Mouse (Mus musculus) CH12.LX (cell line): ENCODE measurements around the gene Megf11. TPM values are rescaled to one million over a fixed set of nuclear protein-coding genes. Genes with fewer than 3 reads are reported as not detected.

Source experiments
- DNase-seq: peaks from one replicate; pipeline ENCODE4 v3.0.0-alpha.2; 2013; ENCODE audit errors: extremely low read depth
- H3K27ac ChIP-seq: 2 replicates; pipeline ENCODE4 v1.5.1; 2012; ENCODE audit warnings: low read depth, mild to moderate bottlenecking, control low read depth, moderate library complexity; ENCODE audit not compliant: insufficient read depth
- H3K27me3 ChIP-seq: replicated peaks from 2 replicates; pipeline ENCODE3; 2012; ENCODE audit warnings: inconsistent platforms
- H3K36me3 ChIP-seq, 2 experiments: replicated peaks in 1 of 2; 2 replicates each; pipeline versions ENCODE3 to v1.6.1; 2012; ENCODE audit warnings: inconsistent platforms in 1 of 2, low read length in 1 of 2, mild to moderate bottlenecking in 1 of 2, mixed read lengths in 1 of 2, moderate library complexity in 1 of 2; ENCODE audit not compliant: control insufficient read depth in 1 of 2, insufficient read depth in 1 of 2
- H3K4me1 ChIP-seq, 2 experiments: 2 replicates each; pipeline ENCODE4 v1.6.1; 2012; ENCODE audit warnings: inconsistent platforms in 1 of 2, moderate library complexity in 1 of 2; ENCODE audit not compliant: insufficient read depth in 2 of 2, control insufficient read depth in 1 of 2
- H3K4me2 ChIP-seq: 2 replicates; pipeline ENCODE4 v1.6.1; 2012; ENCODE audit warnings: low read depth, mild to moderate bottlenecking, control low read depth; ENCODE audit not compliant: poor library complexity, insufficient read depth, severe bottlenecking
- H3K4me3 ChIP-seq, 3 experiments: fragments of 150-350 bp in 1 of 3; sonication (generic) in 1 of 3; replicated peaks in 1 of 3; 2 replicates each; pipeline versions ENCODE3 to v1.5.1; 2011 to 2012; ENCODE audit warnings: low read depth in 2 of 3, low read length in 2 of 3, mild to moderate bottlenecking in 2 of 3, moderate library complexity in 2 of 3, control low read depth in 1 of 3, improper control_type of control experiment in 1 of 3, inconsistent platforms in 1 of 3, mixed read lengths in 1 of 3; ENCODE audit not compliant: poor library complexity in 1 of 3
- H3K79me2 ChIP-seq: replicated peaks from 2 replicates; pipeline ENCODE4 v1.6.1; 2012; ENCODE audit warnings: mild to moderate bottlenecking, moderate library complexity; ENCODE audit not compliant: control insufficient read depth, poor library complexity, insufficient read depth, severe bottlenecking; ENCODE audit errors: extremely low read depth
- H3K9ac ChIP-seq: 2 replicates; pipeline ENCODE4 v1.6.1; 2012; ENCODE audit warnings: low read depth, mild to moderate bottlenecking, control low read depth, moderate library complexity; ENCODE audit not compliant: insufficient read depth
- H3K9me3 ChIP-seq: replicated peaks from 2 replicates; pipeline ENCODE3; 2012; ENCODE audit warnings: low read length, inconsistent platforms, mixed read lengths
- BHLHE40 ChIP-seq: IDR thresholded peaks from 2 replicates; pipeline ENCODE4 v1.6.1; 2011; ENCODE audit warnings: mild to moderate bottlenecking, low read depth, low read length, improper control_type of control experiment
- CHD2 ChIP-seq: IDR thresholded peaks from 2 replicates; pipeline ENCODE4 v1.6.1; 2011; ENCODE audit warnings: low read length, improper control_type of control experiment
- CTCF ChIP-seq, 2 experiments: IDR thresholded peaks in 1 of 2; conservative IDR thresholded peaks in 1 of 2; 2 replicates each; pipeline ENCODE4 v1.5.1; 2011 to 2012; ENCODE audit warnings: low read depth in 2 of 2, low read length in 2 of 2, improper control_type of control experiment in 1 of 2, inconsistent platforms in 1 of 2, mild to moderate bottlenecking in 1 of 2, moderate library complexity in 1 of 2
- E2F4 ChIP-seq: IDR thresholded peaks from 2 replicates; pipeline ENCODE4 v1.6.1; 2011; ENCODE audit warnings: low read depth, low read length, improper control_type of control experiment; ENCODE audit not compliant: insufficient replicate concordance
- ELF1 ChIP-seq: IDR thresholded peaks from 2 replicates; pipeline ENCODE4 v1.6.1; 2014; ENCODE audit warnings: low read depth, mild to moderate bottlenecking, inconsistent platforms, low read length, improper control_type of control experiment
- EP300 ChIP-seq: IDR thresholded peaks from 2 replicates; pipeline ENCODE4 v1.6.1; 2011; ENCODE audit warnings: low read length, improper control_type of control experiment
- HCFC1 ChIP-seq: IDR thresholded peaks from 2 replicates; pipeline ENCODE4 v1.6.1; 2012; ENCODE audit warnings: low read depth, mild to moderate bottlenecking, inconsistent platforms, low read length, improper control_type of control experiment
- IRF4 ChIP-seq: IDR thresholded peaks from 2 replicates; pipeline ENCODE4 v1.6.1; 2014; ENCODE audit warnings: low read depth, mild to moderate bottlenecking, inconsistent platforms, low read length, improper control_type of control experiment
- KAT2A ChIP-seq: IDR thresholded peaks from 2 replicates; pipeline ENCODE4 v1.6.1; 2012; ENCODE audit warnings: low read length, improper control_type of control experiment, inconsistent platforms; ENCODE audit not compliant: insufficient replicate concordance
- MAFK ChIP-seq: IDR thresholded peaks from 2 replicates; pipeline ENCODE4 v1.6.1; 2011; ENCODE audit warnings: low read length, improper control_type of control experiment; ENCODE audit not compliant: insufficient replicate concordance
- MAZ ChIP-seq: IDR thresholded peaks from 2 replicates; pipeline ENCODE4 v1.6.1; 2012; ENCODE audit warnings: low read depth, mild to moderate bottlenecking, inconsistent platforms, low read length, improper control_type of control experiment, moderate library complexity
- MXI1 ChIP-seq: IDR thresholded peaks from 2 replicates; pipeline ENCODE4 v1.6.1; 2011; ENCODE audit warnings: mild to moderate bottlenecking, low read depth, low read length, improper control_type of control experiment
- MYC ChIP-seq: IDR thresholded peaks from 2 replicates; pipeline ENCODE4 v1.6.1; 2011; ENCODE audit warnings: low read depth, mild to moderate bottlenecking, improper control_type of control experiment, low read length
- NELFE ChIP-seq: IDR thresholded peaks from 2 replicates; pipeline ENCODE4 v1.6.1; 2011; ENCODE audit warnings: low read depth, low read length, improper control_type of control experiment
- POLR2A ChIP-seq: IDR thresholded peaks from 2 replicates; pipeline ENCODE4 v1.6.1; 2011; ENCODE audit warnings: low read depth, mild to moderate bottlenecking, improper control_type of control experiment, low read length
- POLR2AphosphoS2 ChIP-seq: IDR thresholded peaks from 2 replicates; pipeline ENCODE4 v1.6.1; 2011; ENCODE audit warnings: low read depth, low read length, improper control_type of control experiment
- RAD21 ChIP-seq: IDR thresholded peaks from 2 replicates; pipeline ENCODE4 v1.6.1; 2011; ENCODE audit warnings: low read depth, mild to moderate bottlenecking, low read length, improper control_type of control experiment, moderate library complexity
- SMC3 ChIP-seq: IDR thresholded peaks from 2 replicates; pipeline ENCODE4 v1.6.1; 2011; ENCODE audit warnings: low read depth, low read length, improper control_type of control experiment
- TCF12 ChIP-seq: IDR thresholded peaks from 2 replicates; pipeline ENCODE4 v1.6.1; 2014; ENCODE audit warnings: low read depth, mild to moderate bottlenecking, inconsistent platforms, low read length, improper control_type of control experiment
- UBTF ChIP-seq: IDR thresholded peaks from 2 replicates; pipeline ENCODE4 v1.6.1; 2012; ENCODE audit warnings: low read depth, mild to moderate bottlenecking, inconsistent platforms, low read length, improper control_type of control experiment, moderate library complexity
- USF1 ChIP-seq: IDR thresholded peaks from 2 replicates; pipeline ENCODE4 v1.6.1; 2014; ENCODE audit warnings: low read depth, mild to moderate bottlenecking, inconsistent platforms, low read length, improper control_type of control experiment
- USF2 ChIP-seq: conservative IDR thresholded peaks from 2 replicates; pipeline ENCODE4 v1.6.1; 2011; ENCODE audit warnings: low read depth, low read length, improper control_type of control experiment
- ZC3H11A ChIP-seq: IDR thresholded peaks from 2 replicates; pipeline ENCODE4 v1.6.1; 2012; ENCODE audit warnings: low read depth, mild to moderate bottlenecking, inconsistent platforms, low read length, improper control_type of control experiment
- ZNF384 ChIP-seq: IDR thresholded peaks from 2 replicates; pipeline ENCODE4 v1.6.1; 2012; ENCODE audit warnings: low read depth, low read length, improper control_type of control experiment, inconsistent platforms
- dilution Hi-C: fragments of 300-500 bp; cut with MboI; formaldehyde crosslinking; loops from 2 replicates; pipeline ENCODE4 v1.14.3; 2020; ENCODE audit warnings: low sequenced_read_pairs; ENCODE audit not compliant: extremely low pct_unique_long_range_greater_than_20kb, extremely low pct_ligation_motif_present
- in situ Hi-C: fragments of 300-500 bp; cut with MboI; formaldehyde crosslinking; loops from 3 replicates; pipeline ENCODE4 v1.14.3; 2019; ENCODE audit warnings: low sequenced_read_pairs, low pct_ligation_motif_present, low pct_unique_long_range_greater_than_20kb, mixed read lengths
- polyA plus RNA-seq: library from polyadenylated mRNA; unstranded; fragments of >175 nt; gene quantifications from 2 replicates; pipeline ENCODE4 v1.2.1, GENCODE M21; 2012; ENCODE audit warnings: low read depth; ENCODE audit not compliant: insufficient read length
- total RNA-seq, 2 experiments: library from RNA; depleted of rRNA; stranded (reverse); fragments of 300-350 nt in 1 of 2; fragments of >200 nt in 1 of 2; gene quantifications; 2 replicates each; pipeline ENCODE4 v1.2.3; 2012 to 2014

Megf11 gene
- total and polyA plus RNA-seq, 3 experiments: 0.04 to 0.59 TPM; not detected in 1

- Histone ChIP-seq H3K4me2 (no peak overlapping the region), H3K4me3 (no peak overlapping the region), H3K27me3 (peaks cover 7% of the 10 kb centered on the region), H3K79me2 (no peaks in the 10 kb centered on the region), H3K36me3 (no peaks in the 10 kb centered on the region), H3K4me1 (peaks cover 0 to 9% of the 10 kb centered on the region in 2 experiments; a peak in 2 of 4 replicates), H3K9me3 (no peaks in the 10 kb centered on the region), H3K9ac (no peak overlapping the region), H3K27ac (no peak overlapping the region)
- dilution Hi-C loops: no loop called here
- in situ Hi-C loops: loop anchor here (5.0 kb wide), 1 partner anchor 295 kb away; no protein-coding TSS in a partner anchor
- TF ChIP-seq RAD21 (peak; percentile 24), CTCF (conservative IDR thresholded peaks at IDR 0.05 in 1 of 2, IDR thresholded peaks at IDR 0.05 in 1 of 2; ENCODE audit: low read depth in 2 of 2, low read length in 2 of 2) (peak in 1 of 2 experiments; percentile 61; a peak in 2 of 4 replicates), CHD2 (no peak), ZNF384 (peak; percentile 61), SMC3 (peak; percentile 36), POLR2A (no peak)
- DNase-seq: peak; percentile 75
These were observed 11.7 kb downstream of the Megf11 start for GRCm38 (mm10) chr9:64397108-64397507.

GRCm38 (mm10) chr9:64399121-64399520 is 13.7 kb downstream of the Megf11 start:
- no peak overlapping the region for H3K9ac ChIP-seq
- DNase-seq: no peak
- no peaks in the 10 kb centered on the region for H3K36me3 ChIP-seq
- H3K9me3 ChIP-seq: no peaks in the 10 kb centered on the region
- H3K27ac ChIP-seq: no peak overlapping the region
- H3K79me2 ChIP-seq: no peaks in the 10 kb centered on the region
- H3K4me3 ChIP-seq: no peak overlapping the region
- in situ Hi-C loops: loop anchor here (5.0 kb wide), 1 partner anchor 293 kb away; no protein-coding TSS in a partner anchor
- no peak overlapping the region for H3K4me2 ChIP-seq
- peaks cover 9% of the 10 kb centered on the region for H3K27me3 ChIP-seq
- TF ChIP-seq BHLHE40 (no peak), EP300 (no peak), MAZ (no peak), IRF4 (no peak), MXI1 (no peak), ZC3H11A (no peak), KAT2A (no peak), RAD21 (no peak), E2F4 (no peak), NELFE (no peak), USF1 (no peak), POLR2AphosphoS2 (no peak), MYC (no peak), TCF12 (no peak), UBTF (no peak), ELF1 (no peak), USF2 (no peak), MAFK (no peak), HCFC1 (no peak)
- H3K4me1 ChIP-seq: peaks cover 0 to 9% of the 10 kb centered on the region in 2 experiments; a peak in 2 of 4 replicates
- dilution Hi-C loops: no loop called here
